Mouse (Mus musculus) gastrocnemius, adult 2 months (tissue): ENCODE measurements around the gene Gm45140. TPM values are rescaled to one million over a fixed set of nuclear protein-coding genes. Genes with fewer than 3 reads are reported as not detected.

Experiments used
- DNase-seq: peaks from one replicate; pipeline ENCODE4 v3.0.0; 2022
- H3K27ac ChIP-seq: fragments of 200-600 bp; 2 replicates; pipeline ENCODE4 v1.8.1; 2022; ENCODE audit warnings: mild to moderate bottlenecking
- H3K4me3 ChIP-seq: fragments of 200-600 bp; 2 replicates; pipeline ENCODE4 v1.8.1; 2022; ENCODE audit warnings: mild to moderate bottlenecking, moderate library complexity
- CTCF ChIP-seq: fragments of 200-600 bp; IDR thresholded peaks from 2 replicates; pipeline ENCODE4 v1.8.1; 2022; ENCODE audit warnings: antibody characterized with exemption, mild to moderate bottlenecking, moderate library complexity
- intact Hi-C: fragments of 180-260 bp; cut with DNase I; formaldehyde crosslinking; loops from one replicate; pipeline ENCODE4 v1.15.1; 2025
- total RNA-seq, 2 experiments: library from RNA; stranded (reverse); gene quantifications; 2 replicates each; pipeline ENCODE4 v1.2.3; 2021

Gene Gm45140
- total RNA-seq, 2 experiments from 2014 or later = 0.45 to 1.7 TPM

DNA sequence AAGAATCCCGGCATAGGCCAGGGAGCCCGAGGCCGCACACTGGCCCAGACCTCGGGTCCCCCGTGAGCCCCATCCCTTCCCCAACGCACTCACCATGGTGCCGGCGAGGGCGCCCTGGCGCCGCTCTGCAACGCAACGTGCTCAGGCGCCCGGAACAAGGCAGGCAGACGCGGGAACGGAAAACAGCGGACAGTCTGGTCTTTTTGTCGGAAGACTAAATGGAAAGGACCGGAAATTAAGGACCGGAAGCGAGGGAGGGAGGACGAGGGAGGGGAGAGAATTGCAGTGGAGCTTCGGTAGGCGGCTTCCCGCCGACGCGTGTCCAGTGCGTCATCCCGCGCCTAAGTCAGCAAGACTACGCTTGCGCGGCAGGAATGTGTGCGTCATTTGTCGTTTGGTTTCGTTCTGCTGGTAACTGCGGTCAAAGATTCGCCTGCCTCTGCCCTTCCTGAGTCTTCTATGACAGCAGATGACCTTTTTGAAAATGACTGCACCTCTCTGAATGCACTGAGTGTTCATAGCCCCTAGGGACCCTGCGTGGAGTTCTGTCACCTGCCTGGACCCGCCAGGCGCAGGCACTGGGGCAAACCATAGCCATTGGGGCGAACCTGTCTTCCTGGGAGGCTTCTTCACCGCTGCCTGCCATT is 3.1 kb upstream of the Gm45140 start, which contains the start of gene Isy1:
Isy1 (minus strand) TSS at position 248 of the 647 bp plus-strand sequence.
- peak; percentile 96 for DNase-seq
- no peak; the same call in 1 of the 2 replicates for TF ChIP-seq CTCF
- peak within 1 kb of the TSS; percentile 100 for H3K27ac ChIP-seq
- intact Hi-C loops = loop anchor here (2.0 kb wide), 1 partner anchor 48 kb away; the partner anchor contains the start of gene Copg1
- H3K4me3 ChIP-seq = peak within 1 kb of the TSS; percentile 81

DNA sequence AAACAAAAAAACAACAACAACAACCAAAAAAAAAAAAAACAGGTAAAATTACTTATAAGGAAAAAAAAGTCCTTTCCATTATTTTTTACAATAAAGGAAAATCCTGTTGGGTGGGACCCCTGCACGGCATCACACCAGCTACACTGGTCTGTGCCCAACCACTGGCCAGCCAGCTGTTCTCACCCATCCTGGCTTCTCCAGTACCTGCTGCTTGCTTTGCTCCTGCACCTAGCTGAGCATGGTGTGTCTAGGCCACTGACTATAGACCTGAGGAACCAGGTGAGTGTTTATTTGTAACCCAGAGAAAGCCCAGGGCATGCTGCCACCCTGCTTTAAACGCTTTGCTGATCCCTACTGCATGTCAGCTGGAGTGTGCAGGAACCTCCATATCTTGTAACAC is 15.2 kb downstream of the Gm45140 start:
- H3K27ac ChIP-seq = no peak overlapping the region
- no peak for TF ChIP-seq CTCF

DNA sequence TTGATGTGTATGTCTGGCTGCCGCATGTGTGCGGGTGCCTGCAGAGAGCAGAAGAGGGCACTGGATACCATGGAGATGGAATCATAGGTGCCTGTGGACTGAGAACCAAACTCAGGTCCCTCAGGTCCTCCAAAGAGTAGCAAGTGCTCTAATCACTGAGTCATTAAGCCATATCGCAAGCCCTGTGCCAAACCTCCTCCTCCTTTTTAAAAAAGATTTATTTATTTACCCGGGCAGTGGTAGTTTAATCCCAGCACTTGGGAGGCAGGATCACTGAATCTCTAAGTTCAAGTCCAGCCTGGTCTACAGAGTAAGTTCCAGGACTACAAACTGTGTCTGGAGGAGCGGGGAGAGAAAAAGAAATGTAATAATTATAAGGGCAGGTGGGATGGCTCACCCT is 21.1 kb downstream of the Gm45140 start:
- TF ChIP-seq CTCF = no peak
- H3K4me3 ChIP-seq = no peak overlapping the region
- H3K27ac ChIP-seq = no peak overlapping the region
- intact Hi-C loops = loop anchor here (5.0 kb wide), 1 partner anchor 52 kb away; no protein-coding TSS in a partner anchor
- no peak for DNase-seq

More for the DNA sequence above, 15.2 kb downstream of the Gm45140 start:
- H3K4me3 ChIP-seq = no peak overlapping the region
- intact Hi-C loops = no loop called here
- no peak for DNase-seq

DNA sequence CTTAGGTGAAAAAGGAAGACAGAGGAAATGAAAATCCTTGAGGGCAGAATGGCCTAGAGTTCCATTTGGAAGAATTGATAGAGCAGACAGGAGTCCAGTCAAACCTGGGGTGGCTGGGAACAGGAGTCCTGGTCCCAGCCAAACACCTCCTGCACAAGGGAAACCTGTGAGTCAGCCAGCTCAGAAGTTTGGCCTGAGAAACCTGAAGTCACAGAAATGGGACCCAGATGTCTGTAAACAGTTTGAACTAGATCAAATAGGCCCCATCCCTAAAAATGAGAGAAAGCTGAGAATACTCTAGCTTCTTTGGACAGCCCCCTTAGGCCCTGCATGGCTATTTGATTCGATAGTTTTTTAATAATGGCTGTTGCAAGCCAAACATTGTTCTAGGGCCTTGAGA is 22.9 kb downstream of the Gm45140 start:
- DNase-seq = no peak
- H3K4me3 ChIP-seq = peak overlapping the region; percentile 90
- H3K27ac ChIP-seq = peak overlapping the region; percentile 95
- intact Hi-C loops = loop anchor here (5.0 kb wide), 1 partner anchor 50 kb away; no protein-coding TSS in a partner anchor
- TF ChIP-seq CTCF = no peak

DNA sequence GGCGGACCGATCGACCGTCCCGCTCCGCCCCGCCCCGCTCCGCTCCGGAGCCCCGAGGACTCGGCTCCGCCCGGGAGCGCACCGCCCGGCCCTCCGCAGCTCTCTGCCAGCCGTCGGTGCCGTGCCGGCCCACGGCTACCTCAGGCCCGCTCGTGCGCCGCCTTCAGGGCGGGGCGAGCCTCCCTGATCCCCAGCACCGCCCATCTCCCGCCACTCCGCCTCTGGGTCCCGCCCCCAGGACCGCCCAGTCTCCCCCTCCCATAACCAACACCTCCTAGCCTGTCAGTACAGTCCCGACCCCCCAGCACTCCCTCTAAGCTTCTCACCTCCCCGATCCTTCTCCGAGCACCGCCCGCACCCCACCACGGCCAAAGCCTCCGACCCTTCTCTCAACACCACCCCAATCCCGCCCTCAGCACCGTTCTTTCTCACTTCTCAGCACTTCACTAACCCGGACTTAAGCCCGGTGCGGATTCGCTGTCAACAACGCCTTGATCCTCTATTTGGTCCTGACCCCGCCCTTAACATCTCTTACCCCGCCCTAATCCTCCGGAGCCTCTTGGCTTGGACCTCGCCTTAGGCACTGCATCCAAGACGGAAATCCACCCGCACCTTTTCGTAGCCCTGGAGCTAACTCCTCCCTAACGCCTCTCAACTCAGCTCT is 23.8 kb downstream of the Gm45140 start, which contains the start of gene Rab43:
Rab43 (minus strand) TSS at position 490 of the 664 bp plus-strand sequence.
- H3K4me3 ChIP-seq = peak within 1 kb of the TSS; percentile 90
- intact Hi-C loops = loop anchor here (5.0 kb wide), 1 partner anchor 50 kb away; no protein-coding TSS in a partner anchor
- H3K27ac ChIP-seq = peak within 1 kb of the TSS; percentile 95
- TF ChIP-seq CTCF = peak; percentile 49
- DNase-seq = peak; percentile 98

DNA sequence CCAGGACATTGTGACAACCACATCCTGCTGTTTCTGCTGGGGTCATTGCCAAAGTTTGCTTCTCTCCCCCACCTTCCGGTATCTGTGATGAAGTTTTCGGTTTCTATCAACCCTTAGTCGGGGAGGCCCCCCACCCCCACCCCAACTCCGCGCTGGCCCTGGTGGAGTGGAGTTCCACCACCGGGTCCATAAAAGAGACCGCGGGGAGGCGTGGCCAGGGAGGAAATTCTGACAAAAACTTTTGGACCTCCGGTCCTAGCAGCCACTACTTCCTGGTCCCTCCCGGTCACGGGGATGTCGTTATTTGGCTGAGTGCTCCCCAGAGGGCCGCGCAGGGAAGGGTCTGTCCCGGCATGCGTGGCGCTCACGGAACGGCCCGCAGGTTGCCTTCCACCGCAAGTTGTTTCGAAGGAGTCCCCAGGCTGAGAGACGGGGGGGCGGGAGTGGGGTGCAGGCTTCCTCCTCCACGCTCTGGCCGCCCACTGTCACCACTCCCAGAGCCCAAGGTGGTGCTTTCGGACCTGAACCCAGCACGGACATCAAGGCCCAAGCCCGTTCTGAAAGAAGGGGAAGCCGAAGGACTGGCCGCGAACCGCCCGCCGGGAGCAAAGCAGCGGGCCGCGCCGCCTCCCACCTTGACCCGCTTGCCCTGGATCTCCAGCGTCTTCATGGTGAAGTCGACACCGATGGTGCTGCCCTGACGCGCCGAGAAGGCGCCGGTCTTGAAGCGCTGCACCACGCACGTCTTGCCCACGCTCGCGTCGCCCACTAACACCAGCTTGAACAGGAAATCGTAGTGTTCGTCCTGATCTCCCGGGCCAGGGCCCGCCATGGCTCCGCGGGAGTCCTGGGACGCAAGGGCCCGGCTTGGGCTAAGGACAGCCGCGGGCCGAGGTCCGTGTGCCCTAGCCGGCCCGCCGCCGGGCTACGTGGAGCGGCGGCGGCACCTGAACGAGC is 24.6 kb downstream of the Gm45140 start:
- peak; percentile 78 for DNase-seq
- H3K27ac ChIP-seq = peak overlapping the region; percentile 95
- intact Hi-C loops = loop anchor here (5.0 kb wide), 1 partner anchor 49 kb away; no protein-coding TSS in a partner anchor
- no peak for TF ChIP-seq CTCF
- peak overlapping the region; percentile 90 for H3K4me3 ChIP-seq

DNA sequence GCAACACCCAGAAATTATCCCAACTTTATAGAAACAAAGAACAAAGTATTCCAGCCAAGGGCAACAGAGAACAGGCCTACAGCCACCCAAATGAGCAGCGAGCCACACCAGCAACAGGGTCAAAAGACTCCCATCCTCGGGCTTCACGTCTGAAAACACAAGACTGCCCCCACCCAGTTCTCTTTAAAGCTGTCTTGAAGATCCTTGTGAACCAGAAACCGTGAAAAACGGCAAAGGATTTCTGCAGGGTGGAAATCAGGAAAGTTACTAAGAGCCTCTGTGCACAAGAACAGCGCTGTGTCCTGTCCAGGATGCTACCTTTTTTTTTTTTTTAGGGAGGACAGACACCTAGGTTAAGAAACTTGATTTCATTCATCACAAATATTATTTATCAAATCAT is 25.3 kb downstream of the Gm45140 start:
- TF ChIP-seq CTCF = no peak
- intact Hi-C loops = loop anchor here (5.0 kb wide), 1 partner anchor 48 kb away; no protein-coding TSS in a partner anchor
- DNase-seq = no peak
- Histone ChIP-seq H3K4me3 (peak overlapping the region; percentile 90), H3K27ac (peak overlapping the region; percentile 95)

DNA sequence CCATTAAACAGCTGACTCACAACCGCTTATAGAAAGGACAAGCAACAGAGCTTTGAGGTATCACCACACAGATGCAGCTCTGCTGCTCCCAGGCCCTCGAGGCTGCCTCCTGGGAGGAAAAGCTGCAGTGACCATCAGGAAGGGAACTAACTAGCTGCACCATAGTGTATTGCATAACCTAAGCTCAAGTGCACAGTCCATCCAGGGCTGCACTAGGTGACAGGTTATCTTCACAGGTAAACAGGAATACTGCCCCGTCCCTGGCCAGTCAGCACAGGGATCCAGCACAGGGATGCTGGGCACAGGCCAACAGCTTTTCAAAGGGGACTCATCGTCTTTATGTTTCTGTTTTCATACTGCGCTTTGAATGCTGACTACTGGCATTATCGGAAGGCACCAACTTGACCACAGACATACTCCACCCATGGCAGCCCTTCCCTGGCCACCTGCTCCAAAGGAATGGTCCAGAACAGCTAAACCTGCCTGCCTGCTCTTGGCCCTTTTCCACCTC is 25.9 kb downstream of the Gm45140 start:
- peak overlapping the region; percentile 90 for H3K4me3 ChIP-seq
- no peak for TF ChIP-seq CTCF
- DNase-seq = no peak
- peak overlapping the region; percentile 95 for H3K27ac ChIP-seq
- intact Hi-C loops = loop anchor here (5.0 kb wide), 1 partner anchor 47 kb away; no protein-coding TSS in a partner anchor

DNA sequence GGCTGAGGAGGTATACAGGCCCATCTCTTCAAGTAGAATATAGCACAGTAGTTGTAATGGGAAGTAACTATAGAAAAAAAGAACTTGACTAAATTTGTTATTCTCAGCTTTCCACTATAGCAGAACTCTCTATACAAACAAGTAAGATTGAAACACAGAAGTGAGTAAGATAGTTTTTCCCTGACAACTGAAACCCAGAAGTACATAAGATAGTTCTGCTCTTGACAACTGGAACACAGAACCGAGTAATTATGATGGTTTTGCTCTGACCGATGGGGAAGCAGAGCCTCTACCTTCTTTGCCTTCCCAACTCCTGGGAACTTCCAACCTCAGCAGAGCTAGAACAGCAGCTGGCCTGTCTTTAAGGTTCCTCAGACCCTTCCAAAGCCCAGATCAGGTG is 26.5 kb downstream of the Gm45140 start:
- no peak for TF ChIP-seq CTCF
- peak overlapping the region; percentile 95; the same call in 1 of the 2 replicates for H3K27ac ChIP-seq
- intact Hi-C loops = no loop called here
- peak overlapping the region; percentile 90 for H3K4me3 ChIP-seq
- no peak for DNase-seq

DNA sequence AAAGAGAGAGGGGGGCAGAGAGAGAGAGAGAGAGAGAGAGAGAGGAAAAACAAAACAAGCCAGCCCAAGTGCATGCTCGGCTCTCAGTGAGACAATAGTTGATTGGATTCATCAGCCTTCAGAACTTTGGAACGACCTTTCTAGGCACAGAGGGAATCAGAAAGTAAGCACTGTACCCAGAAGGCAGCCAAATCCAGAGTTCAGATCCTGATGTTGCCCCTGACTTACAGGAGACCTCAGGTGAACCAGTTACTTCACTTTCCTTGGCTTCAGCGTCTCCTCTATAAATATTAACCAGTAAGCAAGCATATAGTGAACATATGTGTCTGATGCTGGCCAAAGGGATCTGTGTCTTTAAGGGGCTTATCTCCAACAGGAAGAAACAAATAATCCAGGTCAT is 27.1 kb downstream of the Gm45140 start:
- TF ChIP-seq CTCF = no peak
- 0 out of 2 replicates have a peak overlapping the region, but pooled peaks have one; percentile 12 for H3K27ac ChIP-seq
- DNase-seq = no peak

DNA sequence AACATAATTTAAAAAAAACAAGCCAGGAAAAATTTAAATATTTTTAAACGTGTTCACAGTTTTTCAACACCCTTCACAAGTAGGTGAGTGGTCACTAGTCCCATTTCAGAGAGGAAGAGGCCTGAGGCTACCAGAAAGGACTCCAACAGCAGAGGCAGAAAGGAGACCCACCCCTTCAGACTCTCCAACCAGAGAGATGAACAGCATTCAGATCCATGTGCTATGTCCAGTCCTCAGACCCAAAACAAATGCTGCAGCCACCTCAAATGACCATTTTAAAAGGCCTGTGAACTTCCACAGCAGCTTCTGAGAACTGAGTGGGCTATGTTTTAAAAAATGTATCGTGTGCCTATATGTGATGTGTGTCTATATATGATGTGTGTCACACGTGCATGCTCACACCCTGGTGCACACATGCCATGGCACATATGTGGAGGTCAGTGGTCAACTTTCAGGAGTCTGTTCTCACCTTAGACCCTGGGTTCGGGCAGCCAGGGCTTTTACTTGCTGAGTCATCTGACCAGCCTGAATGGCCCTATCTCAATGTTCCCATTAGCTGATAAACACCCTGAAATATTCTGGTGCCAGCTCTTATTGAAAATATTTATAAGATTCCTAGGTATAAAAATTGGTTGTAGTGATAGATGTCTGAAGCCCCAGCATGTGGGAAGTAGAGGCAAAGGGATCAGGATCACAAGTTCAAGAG is 27.7 kb downstream of the Gm45140 start:
- Histone ChIP-seq H3K27ac (no peak overlapping the region), H3K4me3 (no peak overlapping the region)
- no peak for TF ChIP-seq CTCF
- DNase-seq = no peak
- intact Hi-C loops = no loop called here

More for the DNA sequence above, 27.1 kb downstream of the Gm45140 start:
- intact Hi-C loops = no loop called here
- no peak overlapping the region for H3K4me3 ChIP-seq
